Mouse (Mus musculus) heart, embryonic 12.5 days (tissue): ENCODE measurements around the gene Tshb. TPM values are rescaled to one million over a fixed set of nuclear protein-coding genes. Genes with fewer than 3 reads are reported as not detected.

ENCODE experiments used
- ATAC-seq: fragments of 200-750 bp; cut with Nextera tagmentation; 2 replicates; pipeline ENCODE4 v1.8.0; 2017; ENCODE audit warnings: moderate TSS enrichment, moderate library complexity; ENCODE audit not compliant: insufficient number of reproducible peaks, low FRiP score
- H3K27ac ChIP-seq: fragments of 300-500 bp; sonication (generic); 2 replicates; pipeline ENCODE4 v1.5.1; 2016; ENCODE audit warnings: mild to moderate bottlenecking, moderate library complexity; ENCODE audit not compliant: poor library complexity, severe bottlenecking
- H3K27me3 ChIP-seq: fragments of 300-500 bp; sonication (generic); replicated peaks from 2 replicates; pipeline ENCODE4 v1.6.1; 2016; ENCODE audit warnings: mild to moderate bottlenecking, moderate library complexity
- H3K36me3 ChIP-seq: fragments of 300-500 bp; sonication (generic); 2 replicates; pipeline ENCODE4 v1.6.1; 2016; ENCODE audit warnings: mild to moderate bottlenecking, moderate library complexity
- H3K4me1 ChIP-seq: fragments of 300-500 bp; sonication (generic); replicated peaks from 2 replicates; pipeline ENCODE4 v1.6.1; 2016; ENCODE audit warnings: mild to moderate bottlenecking
- H3K4me2 ChIP-seq: fragments of 300-500 bp; sonication (generic); 2 replicates; pipeline ENCODE4 v1.6.1; 2016; ENCODE audit warnings: mild to moderate bottlenecking, moderate library complexity
- H3K4me3 ChIP-seq: fragments of 300-500 bp; sonication (generic); 2 replicates; pipeline ENCODE4 v1.5.1; 2016; ENCODE audit warnings: mild to moderate bottlenecking
- H3K9ac ChIP-seq: fragments of 300-500 bp; sonication (generic); 2 replicates; pipeline ENCODE4 v1.6.1; 2016; ENCODE audit warnings: mild to moderate bottlenecking, moderate library complexity
- H3K9me3 ChIP-seq: fragments of 300-500 bp; sonication (generic); replicated peaks from 2 replicates; pipeline ENCODE4 v1.6.1; 2016; ENCODE audit warnings: mild to moderate bottlenecking, moderate library complexity
- WGBS: fragments of 180-500 bp; shearing (Covaris S2); methylation state at CpG from one replicate; pipeline ENCODE4 v1.1.7; 2016; 5-methylcytosine and 5-hydroxymethylcytosine counted together
- polyA plus RNA-seq: library from polyadenylated mRNA; unstranded; fragments of >200 nt; fragmentation: Nextera tagmentation; extraction: Ambion mirVana; gene quantifications from 2 replicates; pipeline ENCODE4 v1.2.1, GENCODE M21; 2016

The Tshb gene
- polyA plus RNA-seq, 1 experiment from 2014 or later = 0.04 TPM

DNA sequence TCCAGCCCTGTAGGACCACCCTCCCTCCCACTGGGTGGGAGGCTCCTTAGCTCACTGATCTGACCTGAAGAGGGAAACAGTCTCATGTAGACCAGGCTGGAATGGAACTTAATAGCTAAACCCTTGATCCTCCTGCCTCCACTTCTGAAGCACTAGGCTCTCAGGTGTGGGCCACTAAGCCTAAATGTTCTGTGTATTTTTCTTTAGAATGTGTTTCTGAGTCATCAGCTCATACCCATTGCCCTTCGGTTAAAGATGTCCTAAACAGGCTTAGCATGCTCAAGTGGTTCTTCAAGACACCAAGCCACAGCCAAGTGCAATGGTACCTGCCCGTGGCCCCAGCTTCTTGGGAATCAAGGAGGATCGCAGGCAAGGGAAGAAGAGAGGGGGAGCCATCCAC lies 31.0 kb downstream of the Tshb start:
- Histone ChIP-seq H3K9me3 (no peaks in the 10 kb centered on the region), H3K4me3 (no peak overlapping the region), H3K27me3 (no peaks in the 10 kb centered on the region), H3K4me1 (peaks cover 39% of the 10 kb centered on the region), H3K9ac (no peak overlapping the region), H3K4me2 (no peak overlapping the region), H3K27ac (no peak overlapping the region), H3K36me3 (peaks cover 38% of the 10 kb centered on the region)
- no peak for ATAC-seq
- WGBS = 82% methylated on average over 3 of the region's 3 CpGs

GRCm38 (mm10) chr3:102751136-102751535 lies 31.4 kb downstream of the Tshb start:
- no peak for ATAC-seq
- Histone ChIP-seq H3K9ac (no peak overlapping the region), H3K4me3 (no peak overlapping the region), H3K36me3 (peaks cover 41% of the 10 kb centered on the region), H3K9me3 (no peaks in the 10 kb centered on the region), H3K4me2 (no peak overlapping the region), H3K27ac (no peak overlapping the region), H3K4me1 (peaks cover 37% of the 10 kb centered on the region), H3K27me3 (no peaks in the 10 kb centered on the region)
- WGBS = 75% methylated on average over 5 of the region's 5 CpGs

DNA sequence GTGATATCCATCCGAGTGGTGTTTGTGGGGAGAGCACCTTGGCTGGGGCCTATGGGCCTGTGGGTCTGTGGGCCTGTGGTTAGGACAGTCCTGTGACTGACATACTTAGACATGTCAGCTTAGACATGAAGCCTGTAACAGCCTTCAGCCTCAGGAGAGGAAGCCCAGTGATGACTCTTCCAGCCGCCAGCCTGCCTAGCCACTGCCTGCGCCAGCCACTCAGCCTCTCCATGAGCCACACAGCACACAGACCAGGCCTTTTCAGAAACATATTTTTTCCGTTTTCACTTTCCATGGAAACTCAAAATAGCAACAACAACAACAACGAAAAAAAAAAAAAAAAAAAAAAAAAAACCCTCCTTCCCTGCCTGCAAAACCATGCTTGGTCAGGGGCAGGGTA lies 33.8 kb downstream of the Tshb start:
- Histone ChIP-seq H3K9ac (no peak overlapping the region), H3K36me3 (peaks cover 40% of the 10 kb centered on the region; the same call in 1 of the 2 replicates), H3K4me3 (no peak overlapping the region), H3K4me2 (no peak overlapping the region), H3K27ac (no peak overlapping the region), H3K27me3 (no peaks in the 10 kb centered on the region), H3K9me3 (no peaks in the 10 kb centered on the region), H3K4me1 (peaks cover 37% of the 10 kb centered on the region)
- WGBS = 74% methylated on average over 5 of the region's 5 CpGs
- no peak for ATAC-seq

DNA sequence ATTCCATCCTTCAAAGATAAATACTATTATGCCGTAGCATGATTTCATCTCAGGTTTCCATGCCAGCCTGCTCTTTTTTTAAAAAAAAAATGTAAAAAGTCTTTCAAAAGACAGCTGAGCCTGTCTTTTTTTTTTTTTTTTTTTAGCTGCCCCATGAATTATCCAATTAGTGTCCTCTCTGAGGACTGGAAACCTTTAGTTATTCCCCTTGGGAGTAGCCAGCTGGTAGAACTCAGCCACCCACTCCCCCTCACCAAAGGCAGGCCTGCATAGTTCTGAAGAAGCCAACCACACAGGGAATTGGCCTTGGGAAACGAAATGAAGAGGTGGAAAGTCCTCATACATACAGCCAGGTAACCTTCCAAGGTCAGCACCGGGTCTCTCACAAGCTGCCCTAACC lies 34.5 kb downstream of the Tshb start:
- H3K4me2 ChIP-seq = no peak overlapping the region
- no peak overlapping the region for H3K27ac ChIP-seq
- H3K27me3 ChIP-seq = no peaks in the 10 kb centered on the region
- peaks cover 39% of the 10 kb centered on the region; the same call in 1 of the 2 replicates for H3K36me3 ChIP-seq
- WGBS = 50% methylated on average over 3 of the region's 3 CpGs
- H3K9ac ChIP-seq = no peak overlapping the region
- peaks cover 42% of the 10 kb centered on the region for H3K4me1 ChIP-seq
- no peak overlapping the region for H3K4me3 ChIP-seq
- ATAC-seq = no peak
- H3K9me3 ChIP-seq = no peaks in the 10 kb centered on the region

GRCm38 (mm10) chr3:102746174-102746573 lies 36.3 kb downstream of the Tshb start:
- no peak for ATAC-seq
- WGBS = 77% methylated on average over 4 of the region's 4 CpGs
- no peak overlapping the region for H3K27ac ChIP-seq
- H3K9ac ChIP-seq = no peak overlapping the region
- no peaks in the 10 kb centered on the region for H3K9me3 ChIP-seq
- no peak overlapping the region for H3K4me2 ChIP-seq
- no peaks in the 10 kb centered on the region for H3K27me3 ChIP-seq
- H3K4me3 ChIP-seq = no peak overlapping the region
- H3K4me1 ChIP-seq = peaks cover 50% of the 10 kb centered on the region
- peaks cover 33% of the 10 kb centered on the region for H3K36me3 ChIP-seq

DNA sequence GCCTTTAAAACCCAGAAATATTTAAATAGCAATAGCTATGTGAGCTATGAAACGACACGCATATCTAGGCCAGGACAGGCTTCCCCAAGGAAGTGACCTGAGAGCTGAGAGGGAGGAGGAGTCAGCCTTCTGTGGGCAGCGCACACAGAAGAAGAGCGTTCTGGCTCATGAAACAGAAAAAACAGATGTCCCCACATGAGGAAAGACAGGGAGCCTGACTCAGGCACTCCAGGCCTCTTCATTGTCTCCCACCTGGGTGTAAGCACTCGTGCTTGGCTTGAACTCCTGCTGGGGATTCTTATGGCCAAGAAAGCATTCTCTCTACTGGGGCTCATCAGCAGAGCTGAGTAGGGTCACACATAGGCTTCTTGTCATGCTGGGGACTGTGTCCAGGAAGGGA lies 37.9 kb downstream of the Tshb start:
- Histone ChIP-seq H3K27me3 (no peaks in the 10 kb centered on the region), H3K4me3 (no peak overlapping the region), H3K9ac (peak overlapping the region; percentile 45; the same call in 1 of the 2 replicates), H3K9me3 (no peaks in the 10 kb centered on the region), H3K36me3 (peaks cover 18% of the 10 kb centered on the region), H3K4me1 (peaks cover 54% of the 10 kb centered on the region), H3K4me2 (peak overlapping the region; percentile 13; the same call in 1 of the 2 replicates), H3K27ac (peak overlapping the region; percentile 43; the same call in 1 of the 2 replicates)
- no peak for ATAC-seq
- 21% methylated on average over 5 of the region's 5 CpGs for WGBS

DNA sequence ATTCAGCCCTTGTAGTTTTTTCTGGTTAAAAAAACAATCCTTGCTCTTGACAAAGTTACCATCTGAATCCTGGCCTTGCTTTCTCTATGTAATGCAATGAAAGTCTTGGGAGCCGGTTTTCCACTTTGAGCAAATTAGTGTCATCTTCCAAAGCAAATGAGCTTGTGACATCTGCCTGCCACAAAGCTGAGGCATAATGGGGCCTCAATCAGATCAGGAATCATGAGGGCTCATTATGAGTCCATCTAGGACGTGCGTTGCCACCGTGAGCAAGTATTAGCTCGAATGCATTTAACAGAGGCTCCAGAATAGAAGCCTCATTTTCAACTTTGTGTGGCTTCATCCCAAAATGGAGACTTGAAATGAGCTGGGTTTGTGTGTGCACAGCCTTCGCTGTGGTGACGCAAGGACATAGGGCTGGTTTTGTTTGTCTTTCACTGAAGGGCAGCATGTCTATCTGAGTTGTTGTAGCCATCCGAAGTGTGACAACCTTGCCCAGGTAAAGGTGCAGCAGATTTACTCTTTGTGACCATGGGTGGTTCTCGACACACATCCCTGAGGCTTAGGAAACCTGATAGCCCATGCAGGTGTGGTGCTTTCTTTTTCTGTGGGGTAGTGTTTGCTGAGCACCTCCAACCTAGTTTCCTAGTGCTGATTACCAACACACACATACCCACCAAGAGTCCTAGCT lies 38.6 kb downstream of the Tshb start:
- Histone ChIP-seq H3K4me2 (no peak overlapping the region), H3K27ac (no peak overlapping the region), H3K27me3 (no peaks in the 10 kb centered on the region), H3K4me3 (no peak overlapping the region), H3K9ac (no peak overlapping the region), H3K36me3 (peaks cover 13% of the 10 kb centered on the region), H3K4me1 (peaks cover 50% of the 10 kb centered on the region), H3K9me3 (no peaks in the 10 kb centered on the region)
- WGBS = 81% methylated on average over 9 of the region's 9 CpGs
- ATAC-seq = no peak

GRCm38 (mm10) chr3:102743202-102743601 lies 39.3 kb downstream of the Tshb start:
- WGBS = 44% methylated on average over 4 of the region's 4 CpGs
- H3K27ac ChIP-seq = no peak overlapping the region
- no peak overlapping the region for H3K4me3 ChIP-seq
- H3K9me3 ChIP-seq = no peaks in the 10 kb centered on the region
- no peaks in the 10 kb centered on the region for H3K27me3 ChIP-seq
- H3K9ac ChIP-seq = no peak overlapping the region
- no peak for ATAC-seq
- peaks cover 13% of the 10 kb centered on the region for H3K36me3 ChIP-seq
- H3K4me2 ChIP-seq = no peak overlapping the region
- H3K4me1 ChIP-seq = peaks cover 57% of the 10 kb centered on the region

GRCm38 (mm10) chr3:102742725-102743124 lies 39.8 kb downstream of the Tshb start:
- ATAC-seq = no peak
- Histone ChIP-seq H3K36me3 (peaks cover 13% of the 10 kb centered on the region), H3K4me3 (no peak overlapping the region), H3K4me1 (peaks cover 62% of the 10 kb centered on the region), H3K4me2 (no peak overlapping the region), H3K9me3 (no peaks in the 10 kb centered on the region), H3K27me3 (no peaks in the 10 kb centered on the region), H3K9ac (no peak overlapping the region), H3K27ac (no peak overlapping the region)
- WGBS = 45% methylated on average over 4 of the region's 4 CpGs

- H3K27ac ChIP-seq = peak overlapping the region; percentile 41; the same call in 1 of the 2 replicates
- ATAC-seq = no peak
- H3K9ac ChIP-seq = no peak overlapping the region
- no peaks in the 10 kb centered on the region for H3K27me3 ChIP-seq
- peaks cover 4% of the 10 kb centered on the region; the same call in 1 of the 2 replicates for H3K36me3 ChIP-seq
- no peak overlapping the region for H3K4me2 ChIP-seq
- peaks cover 73% of the 10 kb centered on the region for H3K4me1 ChIP-seq
- no peak overlapping the region for H3K4me3 ChIP-seq
- H3K9me3 ChIP-seq = no peaks in the 10 kb centered on the region
- 76% methylated on average over 6 of the region's 6 CpGs for WGBS
These were observed 43.6 kb downstream of the Tshb start for GRCm38 (mm10) chr3:102738926-102739325.

GRCm38 (mm10) chr3:102738161-102738901 lies 44.2 kb downstream of the Tshb start:
- H3K4me2 ChIP-seq = 0 out of 2 replicates have a peak overlapping the region, but pooled peaks have one; percentile 6
- peak overlapping the region; percentile 41; the same call in 1 of the 2 replicates for H3K27ac ChIP-seq

More at GRCm38 (mm10) chr3:102738161-102738901, 44.2 kb downstream of the Tshb start:
- Histone ChIP-seq H3K27me3 (no peaks in the 10 kb centered on the region), H3K36me3 (peaks cover 4% of the 10 kb centered on the region; the same call in 1 of the 2 replicates), H3K4me1 (peaks cover 75% of the 10 kb centered on the region), H3K4me3 (no peak overlapping the region), H3K9me3 (no peaks in the 10 kb centered on the region), H3K9ac (no peak overlapping the region)
- 51% methylated on average over 10 of the region's 10 CpGs for WGBS
- ATAC-seq = no peak
